Mouse (Mus musculus): ENCODE data around the gene Erp27.

- TF ChIP-seq CTCF (IDR thresholded peaks at IDR 0.05; ENCODE audit: low read depth) (peak; percentile 93), EP300 (optimal IDR thresholded peaks at IDR 0.05) (no peak)
These were observed 1.4 kb downstream of the Erp27 start for GRCm38 (mm10) chr6:136920320-136921257.

All from stomach, postnatal 0 days (tissue).